Mouse (Mus musculus): ENCODE measurements around the gene Ccm2. TPM values are rescaled to one million over a fixed set of nuclear protein-coding genes. Genes with fewer than 3 reads are reported as not detected.
"Not testable (repeated sequence)": the region's sequence is repeated elsewhere in the genome, so short reads cannot be mapped to it uniquely, and the experiment has no call there.

The Ccm2 gene
- total and polyA plus RNA-seq, 2 experiments = 16.5 to 49.6 TPM

GRCm38 (mm10) chr11:6522782-6523525 lies 23.7 kb upstream of the Ccm2 start:
- Histone ChIP-seq H3K9ac (ENCODE audit: low read depth, low read length) (no peak overlapping the region), H3K79me2 (ENCODE audit: control insufficient read depth, insufficient read depth, low read length) (no peaks in the 10 kb centered on the region), H3K36me3 (ENCODE audit: control insufficient read depth, insufficient read depth, low read length) (peaks cover 23% of the 10 kb centered on the region), H3K27me3 (ENCODE audit: control insufficient read depth, insufficient read depth, low read length) (no peaks in the 10 kb centered on the region), H3K4me3 (ENCODE audit: insufficient read depth, low read depth, low read length) (no peak overlapping the region), H3K27ac (replicated peaks; ENCODE audit: insufficient read depth, low read depth, low read length) (no peak overlapping the region), H3K4me1 (ENCODE audit: control insufficient read depth, insufficient read depth, low read length) (no peaks in the 10 kb centered on the region; the same call in 1 of the 2 replicates)
- WGBS = 80% methylated on average over 9 of the region's 9 CpGs
- TF ChIP-seq CTCF (IDR thresholded peaks at IDR 0.05; ENCODE audit: low read depth, low read length) = no peak
- no peak for TF ChIP-seq POLR2A (IDR thresholded peaks at IDR 0.05; ENCODE audit: extremely low read depth, insufficient read depth, low read length)
- DNase-seq (ENCODE audit: extremely low read depth, low read depth, low spot score) = no peak

GRCm38 (mm10) chr11:6523662-6524088 lies 23.0 kb upstream of the Ccm2 start:
- WGBS = 70% methylated on average over 1 of the region's 1 CpGs
- TF ChIP-seq CTCF (IDR thresholded peaks at IDR 0.05; ENCODE audit: low read depth, low read length) (no peak), POLR2A (IDR thresholded peaks at IDR 0.05; ENCODE audit: extremely low read depth, insufficient read depth, low read length) (no peak)
- Histone ChIP-seq H3K4me1 (ENCODE audit: control insufficient read depth, insufficient read depth, low read length) (no peaks in the 10 kb centered on the region; the same call in 1 of the 2 replicates), H3K27me3 (ENCODE audit: control insufficient read depth, insufficient read depth, low read length) (no peaks in the 10 kb centered on the region), H3K36me3 (ENCODE audit: control insufficient read depth, insufficient read depth, low read length) (peaks cover 23% of the 10 kb centered on the region), H3K4me3 (ENCODE audit: insufficient read depth, low read depth, low read length) (no peak overlapping the region), H3K9ac (ENCODE audit: low read depth, low read length) (no peak overlapping the region), H3K27ac (replicated peaks; ENCODE audit: insufficient read depth, low read depth, low read length) (no peak overlapping the region), H3K79me2 (ENCODE audit: control insufficient read depth, insufficient read depth, low read length) (no peaks in the 10 kb centered on the region)
- DNase-seq (ENCODE audit: extremely low read depth, low read depth, low spot score) = no peak

GRCm38 (mm10) chr11:6524165-6524879 lies 22.4 kb upstream of the Ccm2 start:
- H3K4me1 ChIP-seq (ENCODE audit: control insufficient read depth, insufficient read depth, low read length) = peaks cover 1% of the 10 kb centered on the region; the same call in 1 of the 2 replicates
- 88% methylated on average over 8 of the region's 8 CpGs for WGBS

GRCm38 (mm10) chr11:6524880-6525238 lies 21.8 kb upstream of the Ccm2 start:
- peaks cover 1% of the 10 kb centered on the region; the same call in 1 of the 2 replicates for H3K4me1 ChIP-seq (ENCODE audit: control insufficient read depth, insufficient read depth, low read length)
- peaks cover 23% of the 10 kb centered on the region for H3K36me3 ChIP-seq (ENCODE audit: control insufficient read depth, insufficient read depth, low read length)
- DNase-seq (ENCODE audit: extremely low read depth, low read depth, low spot score) = no peak
- TF ChIP-seq POLR2A (IDR thresholded peaks at IDR 0.05; ENCODE audit: extremely low read depth, insufficient read depth, low read length) = no peak
- TF ChIP-seq CTCF (IDR thresholded peaks at IDR 0.05; ENCODE audit: low read depth, low read length) = no peak
- no peak overlapping the region for H3K9ac ChIP-seq (ENCODE audit: low read depth, low read length)
- no peak overlapping the region for H3K27ac ChIP-seq (replicated peaks; ENCODE audit: insufficient read depth, low read depth, low read length)
- H3K4me3 ChIP-seq (ENCODE audit: insufficient read depth, low read depth, low read length) = no peak overlapping the region
- 91% methylated on average over 4 of the region's 4 CpGs for WGBS
- H3K79me2 ChIP-seq (ENCODE audit: control insufficient read depth, insufficient read depth, low read length) = no peaks in the 10 kb centered on the region
- H3K27me3 ChIP-seq (ENCODE audit: control insufficient read depth, insufficient read depth, low read length) = no peaks in the 10 kb centered on the region

More at GRCm38 (mm10) chr11:6524165-6524879, 22.4 kb upstream of the Ccm2 start:
- no peak overlapping the region for H3K9ac ChIP-seq (ENCODE audit: low read depth, low read length)
- no peaks in the 10 kb centered on the region for H3K27me3 ChIP-seq (ENCODE audit: control insufficient read depth, insufficient read depth, low read length)
- no peak for DNase-seq (ENCODE audit: extremely low read depth, low read depth, low spot score)
- H3K27ac ChIP-seq (replicated peaks; ENCODE audit: insufficient read depth, low read depth, low read length) = no peak overlapping the region
- H3K36me3 ChIP-seq (ENCODE audit: control insufficient read depth, insufficient read depth, low read length) = peaks cover 23% of the 10 kb centered on the region
- no peak for TF ChIP-seq POLR2A (IDR thresholded peaks at IDR 0.05; ENCODE audit: extremely low read depth, insufficient read depth, low read length)
- TF ChIP-seq CTCF (IDR thresholded peaks at IDR 0.05; ENCODE audit: low read depth, low read length) = no peak
- H3K4me3 ChIP-seq (ENCODE audit: insufficient read depth, low read depth, low read length) = no peak overlapping the region
- H3K79me2 ChIP-seq (ENCODE audit: control insufficient read depth, insufficient read depth, low read length) = no peaks in the 10 kb centered on the region

GRCm38 (mm10) chr11:6525241-6525640 lies 21.4 kb upstream of the Ccm2 start:
- no peak overlapping the region for H3K9ac ChIP-seq (ENCODE audit: low read depth, low read length)
- no peaks in the 10 kb centered on the region for H3K79me2 ChIP-seq (ENCODE audit: control insufficient read depth, insufficient read depth, low read length)
- no peak overlapping the region for H3K4me3 ChIP-seq (ENCODE audit: insufficient read depth, low read depth, low read length)
- no peaks in the 10 kb centered on the region for H3K27me3 ChIP-seq (ENCODE audit: control insufficient read depth, insufficient read depth, low read length)
- H3K27ac ChIP-seq (replicated peaks; ENCODE audit: insufficient read depth, low read depth, low read length) = no peak overlapping the region
- WGBS = 97% methylated on average over 1 of the region's 1 CpGs
- DNase-seq (ENCODE audit: extremely low read depth, low read depth, low spot score) = no peak
- H3K36me3 ChIP-seq (ENCODE audit: control insufficient read depth, insufficient read depth, low read length) = peaks cover 23% of the 10 kb centered on the region
- TF ChIP-seq POLR2A (IDR thresholded peaks at IDR 0.05; ENCODE audit: extremely low read depth, insufficient read depth, low read length) = no peak
- no peak for TF ChIP-seq CTCF (IDR thresholded peaks at IDR 0.05; ENCODE audit: low read depth, low read length)
- H3K4me1 ChIP-seq (ENCODE audit: control insufficient read depth, insufficient read depth, low read length) = peaks cover 1% of the 10 kb centered on the region; the same call in 1 of the 2 replicates

- H3K4me1 ChIP-seq (ENCODE audit: control insufficient read depth, insufficient read depth, low read length); H3K27me3 ChIP-seq (ENCODE audit: control insufficient read depth, insufficient read depth, low read length); DNase-seq (ENCODE audit: extremely low read depth, low read depth, low spot score); H3K4me3 ChIP-seq (ENCODE audit: insufficient read depth, low read depth, low read length); H3K79me2 ChIP-seq (ENCODE audit: control insufficient read depth, insufficient read depth, low read length); H3K27ac ChIP-seq (replicated peaks; ENCODE audit: insufficient read depth, low read depth, low read length); H3K9ac ChIP-seq (ENCODE audit: low read depth, low read length): not testable (repeated sequence)
- 63% methylated on average over 16 of the region's 16 CpGs for WGBS
- peaks cover 23% of the 10 kb centered on the region for H3K36me3 ChIP-seq (ENCODE audit: control insufficient read depth, insufficient read depth, low read length)
Measured at GRCm38 (mm10) chr11:6526526-6527255, 20.0 kb upstream of the Ccm2 start.
